Mouse (Mus musculus) intestine, postnatal 0 days (tissue): ENCODE measurements around the gene Mycbp. TPM values are rescaled to one million over a fixed set of nuclear protein-coding genes. Genes with fewer than 3 reads are reported as not detected.

Source experiments
- ATAC-seq: fragments of 200-750 bp; cut with Nextera tagmentation; 2 replicates; pipeline ENCODE4 v1.8.0; 2017; ENCODE audit warnings: mild to moderate bottlenecking, moderate TSS enrichment, moderate library complexity
- H3K27ac ChIP-seq: fragments of 300-500 bp; sonication (generic); 2 replicates; pipeline ENCODE4 v1.5.1; 2014; ENCODE audit warnings: mild to moderate bottlenecking, low read depth, low read length, moderate library complexity
- H3K27me3 ChIP-seq: fragments of 300-500 bp; sonication (generic); replicated peaks from 2 replicates; pipeline ENCODE4 v1.6.1; 2014; ENCODE audit warnings: low read length, mixed read lengths; ENCODE audit not compliant: control insufficient read depth, insufficient read depth
- H3K36me3 ChIP-seq: fragments of 300-500 bp; sonication (generic); 2 replicates; pipeline ENCODE4 v1.6.1; 2014; ENCODE audit warnings: mild to moderate bottlenecking, moderate library complexity; ENCODE audit not compliant: control insufficient read depth, insufficient read depth
- H3K4me1 ChIP-seq: fragments of 300-500 bp; sonication (generic); replicated peaks from 2 replicates; pipeline ENCODE4 v1.6.1; 2014; ENCODE audit warnings: antibody characterized with exemption, low read length, mixed read lengths; ENCODE audit not compliant: control insufficient read depth, insufficient read depth
- H3K4me2 ChIP-seq: fragments of 300-500 bp; sonication (generic); replicated peaks from 2 replicates; pipeline ENCODE4 v1.6.1; 2014; ENCODE audit warnings: low read depth, mild to moderate bottlenecking, moderate library complexity
- H3K4me3 ChIP-seq: fragments of 300-500 bp; sonication (generic); 2 replicates; pipeline ENCODE4 v1.5.1; 2014; ENCODE audit warnings: low read depth, low read length
- H3K9ac ChIP-seq: fragments of 300-500 bp; sonication (generic); 2 replicates; pipeline ENCODE4 v1.6.1; 2014; ENCODE audit warnings: mild to moderate bottlenecking, low read depth, low read length
- H3K9me3 ChIP-seq: fragments of 300-500 bp; sonication (generic); 2 replicates; pipeline ENCODE4 v1.6.1; 2016; ENCODE audit warnings: mixed run types; ENCODE audit not compliant: control insufficient read depth
- CTCF ChIP-seq: sonication (generic); IDR thresholded peaks from 2 replicates; pipeline ENCODE4 v1.5.1; 2016; ENCODE audit warnings: low read depth, mild to moderate bottlenecking, control low read depth, antibody characterized with exemption, moderate library complexity
- WGBS: fragments of 180-500 bp; shearing (Covaris S2); extraction: QIAGEN DNeasy Blood & Tissue Kit; methylation state at CpG from one replicate; pipeline ENCODE4 v1.1.7; 2014; 5-methylcytosine and 5-hydroxymethylcytosine counted together
- polyA plus RNA-seq: library from polyadenylated mRNA; unstranded; fragments of >200 nt; fragmentation: Nextera tagmentation; extraction: Ambion mirVana; gene quantifications from 2 replicates; pipeline ENCODE4 v1.2.1, GENCODE M21; 2015

The Mycbp gene
- polyA plus RNA-seq, 1 experiment from 2014 or later: 82.5 TPM

DNA sequence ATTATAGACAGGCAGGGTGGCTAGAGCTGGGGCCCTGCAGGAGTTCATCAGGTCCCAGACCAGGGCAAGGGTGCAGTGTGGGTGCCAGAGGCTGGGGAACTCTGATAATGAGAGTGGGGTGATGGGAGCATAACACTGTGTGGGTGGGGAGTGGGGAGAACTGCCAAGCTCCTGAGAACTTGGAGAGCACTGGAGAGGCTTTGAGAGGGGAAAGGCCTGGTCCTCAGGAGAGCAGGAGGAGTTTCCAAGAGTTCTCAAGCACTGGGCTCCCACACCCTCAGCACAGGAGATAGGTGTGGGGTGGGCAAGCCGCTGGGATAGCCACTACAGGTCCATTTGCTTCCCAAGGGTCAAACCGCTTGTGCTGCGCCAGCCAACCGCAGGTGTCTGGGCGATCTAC, 10.9 kb upstream of the Mycbp start:
- Histone ChIP-seq H3K9me3 (no peaks in the 10 kb centered on the region), H3K36me3 (no peaks in the 10 kb centered on the region), H3K4me2 (no peak overlapping the region), H3K4me3 (no peak overlapping the region), H3K9ac (no peak overlapping the region), H3K27me3 (no peaks in the 10 kb centered on the region), H3K4me1 (no peaks in the 10 kb centered on the region), H3K27ac (no peak overlapping the region)
- TF ChIP-seq CTCF: no peak
- WGBS: 78% methylated on average over 5 of the region's 5 CpGs
- ATAC-seq: no peak

DNA sequence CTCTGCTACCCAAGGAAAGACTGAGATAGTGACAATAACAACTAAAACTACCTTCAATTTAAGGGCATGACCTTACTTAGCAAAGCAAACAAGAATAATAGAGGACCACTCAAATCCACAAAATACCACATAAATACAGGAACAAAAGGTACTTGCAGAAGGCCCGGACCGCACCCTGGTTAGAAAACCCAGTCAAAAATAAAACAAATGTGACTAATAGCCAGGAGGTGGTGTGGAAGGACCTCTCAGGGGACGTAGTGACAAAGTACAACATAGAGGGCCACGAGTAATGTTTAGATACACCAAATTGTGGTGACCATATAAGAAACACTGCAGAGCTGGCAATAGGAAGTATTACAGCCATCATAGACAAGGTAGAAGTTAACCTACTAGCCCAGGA, 10.3 kb upstream of the Mycbp start:
- Histone ChIP-seq H3K4me3 (no peak overlapping the region), H3K4me2 (no peak overlapping the region), H3K9ac (no peak overlapping the region), H3K4me1 (no peaks in the 10 kb centered on the region), H3K36me3 (no peaks in the 10 kb centered on the region), H3K27me3 (no peaks in the 10 kb centered on the region), H3K27ac (no peak overlapping the region), H3K9me3 (no peaks in the 10 kb centered on the region)
- TF ChIP-seq CTCF: no peak
- no peak for ATAC-seq
- WGBS: 87% methylated on average over 4 of the region's 4 CpGs

DNA sequence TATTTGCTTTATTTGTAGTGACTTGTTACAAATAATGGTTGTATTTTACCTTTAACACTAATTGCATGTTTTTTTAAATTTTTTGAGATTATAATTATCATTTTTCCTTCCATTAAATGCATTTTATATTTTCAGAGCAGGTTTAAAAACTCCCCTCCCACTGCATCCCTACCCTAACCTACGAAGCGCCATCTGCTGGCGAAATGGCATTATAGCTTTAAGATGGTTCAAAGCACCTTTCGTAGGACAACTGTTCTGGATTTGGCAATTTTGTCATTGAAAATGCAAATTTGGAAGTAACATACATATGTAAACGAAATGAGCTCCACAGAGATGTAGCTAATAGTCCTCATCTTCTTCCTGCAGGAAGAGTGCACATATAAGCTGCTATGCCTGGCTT, 5.9 kb upstream of the Mycbp start:
- Histone ChIP-seq H3K36me3 (no peaks in the 10 kb centered on the region), H3K27me3 (no peaks in the 10 kb centered on the region), H3K9ac (no peak overlapping the region), H3K4me3 (no peak overlapping the region), H3K9me3 (no peaks in the 10 kb centered on the region), H3K27ac (no peak overlapping the region), H3K4me1 (no peaks in the 10 kb centered on the region), H3K4me2 (no peak overlapping the region)
- 12% methylated on average over 5 of the region's 5 CpGs for WGBS
- TF ChIP-seq CTCF: peak; percentile 82
- ATAC-seq: no peak

DNA sequence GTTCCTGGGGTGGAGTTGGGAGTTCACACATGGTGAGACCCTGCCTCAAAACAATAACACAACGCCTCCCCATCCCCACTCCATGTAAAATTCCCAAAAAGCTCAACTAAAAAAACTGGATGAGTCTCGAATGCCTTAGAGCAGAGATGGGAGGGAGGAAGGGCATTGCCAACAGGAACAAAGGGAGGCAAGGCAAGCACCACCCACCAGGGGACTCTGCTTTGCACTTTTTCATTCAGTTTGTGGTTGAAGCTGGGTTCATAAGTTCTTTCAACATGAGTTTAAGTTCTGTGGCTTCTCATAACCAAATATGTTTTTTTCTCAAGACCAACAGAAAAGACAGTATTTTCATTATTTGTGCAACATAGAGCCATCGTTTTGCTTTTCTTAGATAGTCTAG, 1.2 kb upstream of the Mycbp start:
- ATAC-seq: no peak
- WGBS: 68% methylated on average over 3 of the region's 3 CpGs
- Histone ChIP-seq H3K4me3 (no peak overlapping the region), H3K4me2 (no peak overlapping the region), H3K4me1 (0 out of 2 replicates have a peak, but pooled peaks cover 6% of the 10 kb centered on the region), H3K9ac (no peak overlapping the region), H3K27me3 (no peaks in the 10 kb centered on the region), H3K27ac (no peak overlapping the region), H3K9me3 (no peaks in the 10 kb centered on the region), H3K36me3 (no peaks in the 10 kb centered on the region)
- TF ChIP-seq CTCF: peak; percentile 35

DNA sequence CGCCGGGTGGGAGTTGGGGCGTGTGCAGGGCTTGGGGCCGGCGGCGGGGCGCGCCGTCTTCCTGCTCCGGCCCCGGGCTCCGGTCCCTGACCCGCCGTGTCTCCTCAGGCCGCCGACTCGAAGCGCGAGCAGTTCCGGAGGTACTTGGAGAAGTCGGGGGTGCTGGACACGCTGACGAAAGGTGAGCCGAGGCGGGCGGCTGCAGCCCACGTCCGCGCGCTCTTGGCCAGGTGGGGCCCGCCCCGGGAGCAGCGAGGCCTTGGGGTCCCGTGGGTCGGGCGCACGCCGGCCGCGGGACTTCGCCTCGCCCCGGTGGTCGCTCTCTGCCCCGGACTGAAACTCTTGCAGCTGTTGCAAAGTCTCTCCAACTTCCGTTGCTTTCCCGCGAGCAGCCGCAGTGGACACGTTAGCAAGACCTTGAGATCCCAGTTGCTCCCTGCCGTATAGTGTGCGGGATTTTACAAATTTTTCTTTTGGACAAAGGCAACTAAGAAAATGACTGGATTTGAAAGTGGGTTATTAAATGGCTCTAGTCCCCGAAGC, 565 bp downstream of the Mycbp start:
- Histone ChIP-seq H3K4me3 (peak overlapping the region; percentile 65), H3K9ac (peak overlapping the region; percentile 70), H3K4me1 (0 out of 2 replicates have a peak, but pooled peaks cover 6% of the 10 kb centered on the region), H3K9me3 (no peaks in the 10 kb centered on the region), H3K27ac (peak overlapping the region; percentile 78), H3K4me2 (peak overlapping the region; percentile 78), H3K36me3 (peaks cover 14% of the 10 kb centered on the region; the same call in 1 of the 2 replicates), H3K27me3 (no peaks in the 10 kb centered on the region)
- TF ChIP-seq CTCF: no peak
- ATAC-seq: no peak; the same call in 1 of the 2 replicates
- WGBS: under 1% methylated on average over 51 of the region's 53 CpGs

DNA sequence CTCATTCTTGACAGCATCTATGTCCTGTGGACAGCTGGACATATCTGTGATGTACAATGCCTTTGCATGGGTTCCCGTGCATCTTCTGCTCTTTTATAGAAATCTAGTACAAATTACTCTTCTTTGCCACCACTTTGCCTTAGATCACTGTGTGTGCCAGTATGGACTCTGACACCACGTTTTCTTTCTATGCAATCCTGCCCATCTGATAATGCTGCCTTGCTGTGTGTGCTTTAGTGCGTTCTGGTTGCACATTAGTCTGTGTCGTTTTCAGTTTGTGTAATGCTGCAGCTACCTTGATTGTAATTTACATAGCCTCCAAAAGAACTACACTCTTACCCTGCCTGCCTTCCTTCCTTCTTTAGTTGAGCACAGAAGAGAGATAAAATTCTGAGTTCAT, 6.9 kb downstream of the Mycbp start:
- H3K9me3 ChIP-seq: no peaks in the 10 kb centered on the region
- no peak for ATAC-seq
- H3K9ac ChIP-seq: no peak overlapping the region
- 73% methylated on average over 4 of the region's 4 CpGs for WGBS
- peaks cover 15% of the 10 kb centered on the region; the same call in 1 of the 2 replicates for H3K36me3 ChIP-seq
- H3K27me3 ChIP-seq: no peaks in the 10 kb centered on the region
- no peaks in the 10 kb centered on the region for H3K4me1 ChIP-seq
- no peak overlapping the region for H3K4me3 ChIP-seq
- no peak for TF ChIP-seq CTCF
- no peak overlapping the region for H3K27ac ChIP-seq
- no peak overlapping the region for H3K4me2 ChIP-seq

DNA sequence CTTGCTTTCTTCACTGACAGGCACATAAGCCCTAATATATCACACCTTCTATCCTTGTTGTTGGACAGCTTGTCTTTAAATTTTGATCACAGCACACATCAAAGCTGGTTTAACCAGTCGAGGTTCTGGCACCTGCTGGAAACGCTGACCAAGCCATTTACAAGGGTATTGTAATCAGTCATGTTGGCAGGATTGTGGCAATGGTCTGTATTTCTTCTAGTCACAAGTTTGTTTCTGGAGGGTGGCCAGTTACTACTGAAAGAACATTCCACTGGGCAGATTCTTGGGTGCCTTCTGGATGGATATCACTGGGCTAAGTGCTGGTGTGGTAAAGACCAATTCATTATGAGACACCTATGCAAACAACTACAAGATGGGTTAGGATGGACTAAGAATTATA, 7.8 kb downstream of the Mycbp start:
- Histone ChIP-seq H3K4me2 (no peak overlapping the region), H3K4me1 (no peaks in the 10 kb centered on the region), H3K27me3 (no peaks in the 10 kb centered on the region), H3K9me3 (no peaks in the 10 kb centered on the region), H3K4me3 (no peak overlapping the region), H3K27ac (no peak overlapping the region), H3K9ac (no peak overlapping the region), H3K36me3 (peaks cover 15% of the 10 kb centered on the region; the same call in 1 of the 2 replicates)
- ATAC-seq: no peak
- 35% methylated on average over 2 of the region's 2 CpGs for whole genome bisulfite sequencing
- no peak for TF ChIP-seq CTCF
